Mouse (Mus musculus) CD4-positive, CD25-positive, alpha-beta regulatory T cell, adult 9 weeks (primary cell): ENCODE results near the gene Traf3ip1. TPM values are rescaled to one million over a fixed set of nuclear protein-coding genes. Genes with fewer than 3 reads are reported as not detected.

Source experiments
- polyA plus RNA-seq: library from polyadenylated mRNA; unstranded; fragments of 100-300 nt; shearing (Covaris generic); gene quantifications from one replicate; pipeline ENCODE4 v1.2.1, GENCODE M21; 2017

The Traf3ip1 gene
- 2.4 TPM for polyA plus RNA-seq

GRCm38 (mm10) chr1:91494457-91495140 is at the start of gene Traf3ip1:
Gene Traf3ip1 (plus strand): TSS chr1:91494647.

GRCm38 (mm10) chr1:91459059-91459809 is 35.2 kb upstream of the Traf3ip1 start, which contains the start of gene Per2:
Gene Per2 (minus strand): TSS chr1:91459324.

GRCm38 (mm10) chr1:91540271-91540826 is 45.9 kb downstream of the Traf3ip1 start, which contains the start of gene Asb1:
Gene Asb1 (plus strand): TSS chr1:91540544.

Other genes starting within 250 kb of the Traf3ip1 start
- 84.7 TPM for gene Ube2f, start 244.3 kb upstream of the Traf3ip1 start, polyA plus RNA-seq
- 47.7 TPM for gene Scly, start 196.3 kb upstream of the Traf3ip1 start, polyA plus RNA-seq
- not detected for gene Espnl, start 172.6 kb upstream of the Traf3ip1 start, polyA plus RNA-seq
- not detected for gene Klhl30, start 143.6 kb upstream of the Traf3ip1 start, polyA plus RNA-seq
- not detected for gene Erfe, start 128.2 kb upstream of the Traf3ip1 start, polyA plus RNA-seq
- 40.6 TPM for gene Ilkap, start 95.8 kb upstream of the Traf3ip1 start, polyA plus RNA-seq
- 23.9 TPM for gene Hes6, start 80.6 kb upstream of the Traf3ip1 start, polyA plus RNA-seq
- 2.2 TPM for gene Per2, start 35.3 kb upstream of the Traf3ip1 start, polyA plus RNA-seq
- 12.5 TPM for gene Asb1, start 45.9 kb downstream of the Traf3ip1 start, polyA plus RNA-seq